Mouse (Mus musculus): ENCODE results near the gene Ppm1h.

- TF ChIP-seq CTCF (IDR thresholded peaks at IDR 0.05; ENCODE audit: low read depth) (no peak), EP300 (IDR thresholded peaks at IDR 0.05; ENCODE audit: low read depth) (no peak)
Observed at GRCm38 (mm10) chr10:122728172-122728571, 49.6 kb downstream of the Ppm1h start.
